Mouse (Mus musculus) spleen, postnatal 0 days (tissue): ENCODE data around the gene Cox8c. TPM values are rescaled to one million over a fixed set of nuclear protein-coding genes. Genes with fewer than 3 reads are reported as not detected.

Source experiments
- polyA plus RNA-seq: library from polyadenylated mRNA; unstranded; fragments of >200 nt; fragmentation: Nextera tagmentation; extraction: Ambion mirVana; gene quantifications from 2 replicates; pipeline ENCODE4 v1.2.1, GENCODE M21; 2015

Gene Cox8c
- not detected in 2 replicates for polyA plus RNA-seq

GRCm38 (mm10) chr12:102899091-102899490 lies at the start of gene Cox8c:
Gene Cox8c, plus strand, starts transcription at chr12:102899316.

GRCm38 (mm10) chr12:102878031-102878823 lies 20.9 kb upstream of the Cox8c start, which contains the start of gene Btbd7:
Gene Btbd7, minus strand, starts transcription at chr12:102878471.

GRCm38 (mm10) chr12:102948778-102949394 lies 49.8 kb downstream of the Cox8c start, which contains the start of gene Unc79:
Gene Unc79, plus strand, starts transcription at chr12:102948859.

Other genes with a start within 250 kb of the Cox8c start
- 4.3 and 6.0 TPM in 2 replicates for gene Itpk1, start 194.4 kb upstream of the Cox8c start, polyA plus RNA-seq
- 5.4 and 8.3 TPM in 2 replicates for gene Moap1, start 155.7 kb upstream of the Cox8c start, polyA plus RNA-seq
- 10.0 and 11.3 TPM in 2 replicates for gene Tmem251, start 155.6 kb upstream of the Cox8c start, polyA plus RNA-seq
- 0.77 TPM in 1 of 2 replicates, not detected in the other for gene Gm28051, start 141.6 kb upstream of the Cox8c start, polyA plus RNA-seq
- 20.8 and 22.2 TPM in 2 replicates for gene Gon7, start 141.5 kb upstream of the Cox8c start, polyA plus RNA-seq
- 25.6 and 26.4 TPM in 2 replicates for gene Ubr7, start 141.3 kb upstream of the Cox8c start, polyA plus RNA-seq
- gene Gm20604, start 140.6 kb upstream of the Cox8c start, polyA plus RNA-seq, result 12.4 and 12.5 TPM in 2 replicates
- 7.0 and 8.2 TPM in 2 replicates for gene Btbd7, start 20.8 kb upstream of the Cox8c start, polyA plus RNA-seq
- gene Unc79, start 49.5 kb downstream of the Cox8c start, polyA plus RNA-seq, result 0.02 and 0.04 TPM in 2 replicates